Mouse (Mus musculus): ENCODE data around the gene Gjb6.

Gjb6 gene

GRCm38 (mm10) chr14:57133161-57133661, at the start of gene Gjb6:
Gjb6 (minus strand) TSS chr14:57133611.
- DNase-seq (ENCODE audit: low spot score in 2 of 2): no peak

DNA sequence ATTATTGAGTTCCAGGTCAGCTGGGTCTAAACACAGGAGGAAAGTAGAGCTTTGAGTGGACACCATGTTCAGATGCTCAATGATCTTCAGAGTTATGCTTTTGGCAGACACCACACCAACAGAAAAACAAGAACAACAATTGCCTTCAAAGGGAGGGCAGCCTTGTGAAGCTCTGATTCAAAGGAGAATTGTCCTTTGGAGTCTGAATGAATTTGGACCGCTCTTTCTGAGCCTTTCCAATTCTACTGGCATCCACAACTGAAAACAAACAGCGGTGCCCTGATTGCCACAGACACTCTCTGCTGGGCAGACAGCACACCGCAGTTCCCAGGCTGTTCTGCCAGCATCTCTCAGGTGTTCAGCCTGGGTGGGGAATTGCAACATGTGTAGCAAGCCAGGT, 32.1 kb upstream of the Gjb6 start:
- DNase-seq (ENCODE audit: low spot score in 2 of 2): no peak

DNA sequence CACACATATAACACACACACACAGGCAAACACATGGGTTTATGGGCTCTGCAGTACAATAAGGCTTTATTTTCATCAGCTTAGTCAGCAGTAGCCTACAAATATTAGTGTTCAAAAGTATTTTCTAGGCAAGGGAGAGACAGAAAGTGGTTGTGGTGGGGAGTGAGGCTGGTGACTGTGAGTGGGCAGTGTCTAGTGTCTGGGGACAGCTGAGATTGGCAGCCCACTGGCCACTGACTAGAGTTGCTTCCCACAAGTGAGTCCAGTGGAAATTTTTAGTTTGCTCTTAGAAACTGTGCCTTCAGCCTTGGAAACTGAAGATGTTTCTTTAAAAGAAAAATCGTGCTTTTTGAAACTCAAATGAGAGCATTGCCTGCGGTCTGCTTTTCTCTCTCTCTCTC, 28.4 kb upstream of the Gjb6 start:
- no peak for DNase-seq (ENCODE audit: low spot score in 2 of 2)

GRCm38 (mm10) chr14:57161201-57161600, 27.8 kb upstream of the Gjb6 start:
- DNase-seq (ENCODE audit: low spot score in 2 of 2): no peak

- DNase-seq (ENCODE audit: low spot score in 2 of 2): no peak
Observed at GRCm38 (mm10) chr14:57154916-57155315, 21.5 kb upstream of the Gjb6 start.

DNA sequence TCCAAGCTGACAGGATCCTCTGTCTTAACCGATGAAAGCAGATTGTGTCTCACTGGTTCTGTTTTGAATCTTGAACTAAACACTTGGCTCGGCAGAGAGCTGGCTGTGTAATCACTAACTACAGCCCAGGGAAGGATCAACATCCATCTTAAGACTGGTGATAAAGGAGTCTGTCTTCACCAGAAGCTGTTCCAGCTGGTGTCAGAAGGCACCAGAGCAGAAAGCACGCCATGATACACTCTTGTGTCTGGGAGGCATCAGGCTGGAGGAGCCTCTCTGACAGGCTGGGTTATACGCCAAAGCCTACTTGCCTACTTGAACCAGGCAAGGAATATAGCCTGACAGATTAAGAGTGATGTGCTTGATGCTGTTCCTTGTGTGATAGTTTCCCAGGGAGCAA, 12.3 kb upstream of the Gjb6 start:
- DNase-seq (ENCODE audit: low spot score in 2 of 2): no peak

DNA sequence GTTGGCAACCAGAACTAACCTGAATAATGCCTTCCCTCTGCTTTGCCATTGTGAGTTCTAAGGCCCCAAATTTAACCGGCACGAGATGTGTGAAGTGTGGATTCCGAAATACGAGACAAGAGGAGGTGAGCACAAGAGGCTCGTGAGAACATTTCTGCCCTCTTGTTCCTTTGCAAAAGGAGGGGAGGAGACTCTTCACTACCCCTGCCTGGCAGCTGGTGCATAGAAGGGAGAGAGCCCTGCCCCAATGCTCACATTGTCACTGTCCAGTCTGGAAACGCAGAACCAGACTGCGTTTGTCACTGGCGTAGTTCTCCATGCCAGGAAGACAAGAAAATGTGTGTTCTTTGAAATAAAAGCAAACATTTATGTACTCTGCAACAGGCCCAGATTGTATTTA, 1.9 kb upstream of the Gjb6 start:
- no peak for DNase-seq (ENCODE audit: low spot score in 2 of 2)

- DNase-seq (ENCODE audit: low spot score in 2 of 2): no peak
Observed at GRCm38 (mm10) chr14:57127383-57127782, 6.0 kb downstream of the Gjb6 start.

DNA sequence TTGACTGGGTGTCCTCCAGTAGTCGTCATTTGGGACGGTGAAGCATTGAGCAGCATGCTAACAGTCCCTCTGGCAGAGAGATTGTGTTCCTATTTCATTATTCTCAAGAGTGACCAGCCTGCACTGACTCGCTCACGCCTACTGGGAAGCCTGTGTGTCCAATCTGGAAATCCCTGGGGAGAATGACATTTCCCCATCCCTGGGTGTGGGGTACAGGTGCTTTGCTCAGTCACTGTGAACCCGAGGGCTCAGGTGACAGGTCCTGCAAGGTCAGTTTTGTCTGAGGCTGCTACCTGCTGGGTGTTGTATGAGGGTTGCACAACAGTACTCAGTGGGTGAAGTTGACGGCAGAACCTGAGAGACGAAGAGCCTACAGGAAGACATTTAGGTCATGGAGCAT, 11.1 kb downstream of the Gjb6 start:
- no peak for DNase-seq (ENCODE audit: low spot score in 2 of 2)

DNA sequence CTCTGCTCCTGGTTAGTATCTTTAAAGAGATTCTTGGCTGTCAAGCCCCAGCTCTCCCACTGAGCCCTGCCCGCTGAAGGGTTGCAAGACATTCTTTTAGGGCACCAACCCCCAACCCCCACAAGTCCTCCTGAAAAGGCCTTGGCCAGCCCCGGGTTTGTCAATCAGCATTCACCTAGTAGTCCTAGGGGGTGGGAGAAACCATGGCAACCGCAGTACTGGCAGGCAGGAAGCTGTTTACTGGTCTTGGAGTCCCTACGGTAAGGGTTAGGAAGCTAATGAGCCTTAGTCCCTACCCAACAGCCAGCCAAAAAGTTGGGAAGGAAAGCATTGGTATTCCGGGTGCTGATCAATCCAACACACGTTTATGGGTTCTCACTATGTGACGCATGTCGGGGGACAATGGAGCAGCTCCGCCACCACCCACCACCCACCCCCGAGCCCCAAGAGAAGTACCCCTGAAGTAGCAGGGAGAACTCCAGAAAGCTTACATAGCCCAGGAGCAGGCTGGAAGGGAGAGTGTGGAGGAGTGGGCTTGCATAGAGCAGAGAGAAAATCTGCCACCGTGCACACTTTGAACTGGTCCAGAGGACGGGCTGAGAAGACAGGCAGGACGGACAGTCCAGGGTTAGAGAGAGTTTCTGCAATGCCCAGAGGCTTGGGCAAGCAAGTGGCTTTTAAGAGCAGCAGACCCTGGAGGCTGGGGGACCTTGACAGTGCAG, 17.4 kb downstream of the Gjb6 start, which contains the start of gene Gm4491:
Gene Gm4491 (minus strand): TSS at position 61 of the 722 bp plus-strand sequence.
- peak in 1 of 2 experiments; percentile 34 for DNase-seq (ENCODE audit: low spot score in 2 of 2)

- peak in 1 of 2 experiments; percentile 27 for DNase-seq (ENCODE audit: low spot score in 2 of 2)
Observed at GRCm38 (mm10) chr14:57109194-57109593, 24.2 kb downstream of the Gjb6 start.

GRCm38 (mm10) chr14:57107916-57108315, 25.5 kb downstream of the Gjb6 start:
- no peak for DNase-seq (ENCODE audit: low spot score in 2 of 2)

DNA sequence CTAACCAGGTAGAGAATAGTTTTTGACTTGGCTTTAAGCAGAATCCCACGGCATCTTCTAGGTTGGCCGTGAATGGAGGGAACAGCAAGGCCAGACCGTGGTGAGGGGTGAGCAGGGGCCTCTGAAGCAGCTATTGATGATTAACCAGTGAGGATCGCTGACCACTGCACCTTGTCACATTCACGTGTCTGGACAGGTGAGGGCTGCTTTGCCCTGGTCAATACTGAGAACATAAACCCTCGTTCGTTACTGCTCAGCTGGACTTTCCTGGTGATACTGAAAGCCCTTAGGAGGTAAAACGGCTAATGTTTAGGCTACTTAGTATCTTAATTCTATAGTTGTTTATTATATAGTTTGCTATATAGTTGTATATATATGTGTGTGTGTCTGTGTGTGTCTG, 26.3 kb downstream of the Gjb6 start:
- DNase-seq (ENCODE audit: low spot score in 2 of 2): no peak

- no peak for DNase-seq (ENCODE audit: low spot score in 2 of 2)
Observed at GRCm38 (mm10) chr14:57105721-57106120, 27.7 kb downstream of the Gjb6 start.

GRCm38 (mm10) chr14:57105111-57105510, 28.3 kb downstream of the Gjb6 start:
- no peak for DNase-seq (ENCODE audit: low spot score in 2 of 2)

DNA sequence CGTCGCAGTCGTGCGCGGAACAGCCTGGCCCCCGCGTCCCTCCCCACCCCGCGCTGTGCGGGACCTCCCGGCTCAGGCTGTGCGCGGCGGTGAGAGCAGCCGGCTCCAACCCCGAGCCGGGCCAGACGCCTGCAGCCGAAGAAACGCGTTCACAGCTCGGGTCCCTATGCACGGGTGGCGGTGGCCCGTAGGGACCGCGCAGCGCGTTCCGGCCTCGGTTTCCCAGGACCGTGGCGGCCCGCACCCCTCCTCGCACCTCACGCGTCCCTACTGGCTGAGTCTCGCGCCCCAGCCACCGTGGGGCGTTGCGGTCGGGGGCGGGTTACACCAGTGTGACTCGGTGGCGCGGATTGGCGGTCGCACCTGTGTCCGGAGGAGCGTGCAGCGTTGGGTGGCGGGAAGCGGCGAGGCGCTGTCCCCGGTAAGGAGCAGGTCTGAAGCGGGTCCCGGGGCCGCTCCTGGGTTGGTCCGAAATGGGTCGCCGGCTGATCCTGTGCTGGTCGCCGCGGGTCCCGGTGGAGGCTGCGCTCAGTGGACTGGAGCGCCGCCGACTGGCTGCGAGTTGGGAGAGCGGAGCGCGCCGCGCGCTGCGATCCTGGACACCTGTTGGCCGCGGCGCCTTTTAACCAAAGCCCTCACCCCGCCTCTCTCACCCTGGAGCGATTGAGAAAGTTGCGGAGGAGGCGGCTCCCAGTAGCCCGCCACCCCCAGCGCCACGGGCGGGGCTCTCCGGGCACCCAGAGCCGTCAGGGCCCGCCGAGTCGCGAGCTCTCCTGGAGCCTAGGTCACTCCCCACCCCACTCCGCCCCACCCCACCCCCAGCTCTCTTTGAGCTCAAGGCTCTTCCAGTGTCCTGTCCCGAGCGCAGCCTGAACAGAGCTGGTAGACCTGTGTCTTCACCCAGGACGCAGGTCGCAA, 29.0 kb downstream of the Gjb6 start, which contains the start of gene Gjb2:
Gene Gjb2 (minus strand): TSS at position 597 of the 918 bp plus-strand sequence.
- DNase-seq (ENCODE audit: low spot score in 2 of 2): peak in 1 of 2 experiments; percentile 8

GRCm38 (mm10) chr14:57103711-57104105, 29.7 kb downstream of the Gjb6 start:
- no peak for DNase-seq (ENCODE audit: low spot score in 2 of 2)

- DNase-seq (ENCODE audit: low spot score in 2 of 2): no peak
Observed at GRCm38 (mm10) chr14:57103121-57103520, 30.3 kb downstream of the Gjb6 start.

DNA sequence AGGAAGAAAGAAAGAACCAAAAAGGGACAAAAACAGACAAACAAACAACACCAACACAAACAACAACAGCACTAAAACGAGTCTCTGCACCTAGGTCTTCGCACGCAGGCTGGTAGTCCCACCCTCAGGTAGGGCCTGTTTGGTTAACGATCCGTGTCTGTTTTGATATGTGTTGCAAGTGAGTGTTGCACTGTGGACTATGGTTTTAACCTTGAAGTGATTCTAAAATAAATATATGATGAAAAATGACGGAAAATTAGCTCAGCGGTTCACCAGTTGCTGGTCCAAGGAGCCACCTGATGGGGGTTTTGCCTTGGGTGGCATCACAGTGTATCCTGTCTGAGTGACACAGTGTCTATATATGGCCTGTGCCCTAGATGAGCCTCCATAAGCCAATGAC, 31.8 kb downstream of the Gjb6 start:
- DNase-seq (ENCODE audit: low spot score in 2 of 2): no peak

DNA sequence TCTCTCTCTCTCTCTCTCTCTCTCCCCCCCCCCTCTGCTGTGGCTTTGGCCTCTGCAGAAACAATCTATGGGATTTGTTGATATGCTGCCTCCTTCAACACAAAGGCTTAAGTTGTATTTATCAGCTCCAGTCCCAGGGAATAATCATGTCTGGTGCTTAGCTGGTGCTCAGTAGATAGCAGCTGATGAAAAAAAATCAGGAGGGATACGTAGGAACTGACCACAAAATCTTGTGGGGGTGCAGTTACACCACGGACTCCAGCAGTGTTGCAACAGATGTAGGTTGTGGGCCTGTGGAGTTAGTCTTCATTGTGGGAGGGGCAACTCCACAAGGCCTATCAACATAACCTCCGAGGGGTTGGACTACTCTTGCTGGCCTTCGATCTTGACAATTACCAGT, 37.6 kb downstream of the Gjb6 start:
- DNase-seq (ENCODE audit: low spot score in 2 of 2): no peak

DNA sequence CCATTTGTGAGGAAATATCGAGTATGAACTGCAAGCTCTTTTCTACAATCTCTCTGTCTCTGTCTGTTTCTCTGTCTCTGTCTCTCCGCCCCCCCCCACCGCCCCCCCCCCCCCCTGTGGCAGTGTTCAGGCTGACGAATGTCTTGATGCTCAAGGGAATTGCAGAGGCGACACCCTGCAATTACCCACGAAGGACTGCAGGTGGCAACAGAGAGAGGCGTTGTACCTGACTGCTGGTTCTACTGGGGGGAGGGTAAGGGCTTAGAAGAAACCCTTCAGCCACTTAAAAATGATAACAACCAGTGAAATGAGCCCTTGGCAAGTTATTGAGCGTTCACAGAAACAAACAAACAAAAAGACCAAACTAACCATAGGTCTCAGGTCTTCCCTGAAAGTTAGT, 40.4 kb downstream of the Gjb6 start:
- DNase-seq (ENCODE audit: low spot score in 2 of 2): peak; percentile 9 to 35

GRCm38 (mm10) chr14:57090001-57090400, 43.4 kb downstream of the Gjb6 start:
- no peak for DNase-seq (ENCODE audit: low spot score in 2 of 2)

DNA sequence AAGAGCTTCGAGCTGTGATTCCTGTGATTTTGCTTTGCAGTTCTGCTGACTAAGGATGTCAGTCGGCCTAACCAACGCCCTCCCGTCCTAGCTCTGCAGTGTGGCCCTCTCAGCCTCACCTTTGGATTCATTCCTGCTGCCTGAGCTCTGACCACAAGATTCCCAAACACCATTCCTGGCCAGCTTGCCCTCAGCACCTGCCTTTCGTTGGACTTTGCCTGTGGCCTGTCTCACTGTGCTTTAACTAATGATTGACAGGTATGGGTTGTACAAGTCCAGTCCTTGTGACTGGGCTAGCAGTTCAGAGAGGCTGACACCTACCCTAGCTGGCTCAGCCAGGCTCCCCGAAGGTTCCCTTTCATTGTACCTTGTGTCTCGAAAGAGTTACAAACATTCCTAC, 44.3 kb downstream of the Gjb6 start:
- DNase-seq (ENCODE audit: low spot score in 2 of 2): no peak
